Mouse (Mus musculus) urinary bladder, postnatal 14 days (tissue): ENCODE measurements around the gene Lin7a.

ENCODE experiments used
- DNase-seq: peaks from one replicate; pipeline ENCODE4 v3.0.0; 2021; ENCODE audit warnings: low spot score

Lin7a gene

GRCm38 (mm10) chr10:107271321-107272130 is at the start of gene Lin7a:
TSS of gene Lin7a (plus strand) at chr10:107271686.
- DNase-seq: peak; percentile 2

DNA sequence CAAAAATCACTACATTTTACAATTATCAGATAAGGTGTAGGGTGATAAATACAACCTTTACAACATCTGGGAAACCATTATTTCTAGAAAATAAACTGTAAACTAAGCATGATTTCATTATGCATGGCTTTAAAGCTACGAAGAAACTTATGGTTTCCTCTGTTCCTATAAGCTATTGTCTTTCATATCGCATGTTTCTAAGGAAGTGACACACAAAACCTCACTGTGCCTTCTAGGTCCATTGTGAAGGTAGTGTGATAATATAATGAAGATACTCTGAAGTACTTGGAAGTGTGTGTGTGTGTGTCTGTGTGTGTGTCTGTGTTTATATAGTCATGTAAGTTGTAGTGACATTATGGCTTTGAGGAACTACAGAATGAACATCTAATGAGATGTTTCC is 49.8 kb upstream of the Lin7a start:
- DNase-seq: no peak

DNA sequence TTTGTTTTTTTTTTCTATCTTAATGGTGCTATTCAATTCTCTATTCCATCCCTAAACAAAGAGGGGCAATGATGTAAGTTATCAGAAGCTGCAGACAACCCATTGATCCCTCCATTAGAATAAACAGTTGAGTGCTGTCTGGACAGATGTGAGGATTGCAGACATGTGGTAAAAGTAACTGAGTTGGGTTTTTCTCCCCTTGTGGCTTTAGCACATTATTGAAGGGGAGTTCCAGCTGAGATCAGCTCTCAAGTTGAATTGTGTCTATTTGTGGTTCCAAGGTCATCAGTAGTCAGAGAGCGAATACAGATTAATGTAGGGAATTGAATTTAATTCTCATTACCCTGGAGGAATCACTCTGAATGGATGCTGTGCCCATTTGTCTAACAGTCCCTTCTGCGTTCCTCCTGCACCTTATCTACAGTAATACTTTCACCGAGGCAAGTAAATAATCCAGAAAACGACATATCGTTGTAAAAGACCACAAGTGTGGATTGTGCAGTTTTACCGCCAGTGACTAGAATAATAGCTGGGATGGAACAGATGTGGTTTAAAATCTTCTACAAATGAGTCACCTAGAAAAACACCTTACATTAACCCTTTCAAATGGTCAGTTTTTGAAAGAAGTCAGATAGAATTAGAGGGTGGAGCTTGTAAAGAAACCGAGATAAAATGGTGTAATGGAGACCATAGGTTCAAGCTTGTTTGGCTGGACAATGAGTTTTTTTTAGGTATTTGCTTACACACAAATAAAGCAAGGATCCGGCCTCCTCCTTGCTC is 48.9 kb upstream of the Lin7a start:
- DNase-seq: no peak

GRCm38 (mm10) chr10:107223186-107223440 is 48.4 kb upstream of the Lin7a start:
- DNase-seq: no peak

GRCm38 (mm10) chr10:107223821-107224220 is 47.7 kb upstream of the Lin7a start:
- DNase-seq: no peak

- no peak for DNase-seq
Observed at GRCm38 (mm10) chr10:107224596-107225330, 46.7 kb upstream of the Lin7a start.

DNA sequence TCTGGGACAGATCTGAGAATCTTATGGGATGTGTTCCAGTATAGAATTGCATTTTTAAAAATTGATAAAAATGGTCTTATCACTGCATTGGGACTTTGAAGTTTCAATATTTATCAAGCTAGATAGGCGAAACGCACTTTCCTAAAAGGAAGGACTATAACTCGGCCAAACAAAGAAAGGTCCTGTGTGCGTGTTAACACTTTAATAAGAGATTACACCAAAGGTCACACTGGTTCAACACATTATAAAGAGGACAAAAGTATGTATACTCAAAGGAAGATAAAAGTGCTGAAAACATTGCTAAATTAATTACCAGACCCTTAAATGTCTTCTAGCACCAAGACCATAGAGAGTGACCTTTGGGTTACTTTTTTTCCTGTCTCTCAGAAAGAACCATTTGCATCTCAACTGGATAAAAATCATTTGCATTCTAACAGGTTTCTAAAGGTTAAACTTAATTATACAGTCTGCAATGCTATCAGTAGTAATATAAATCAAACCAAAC is 46.1 kb upstream of the Lin7a start:
- DNase-seq: no peak

DNA sequence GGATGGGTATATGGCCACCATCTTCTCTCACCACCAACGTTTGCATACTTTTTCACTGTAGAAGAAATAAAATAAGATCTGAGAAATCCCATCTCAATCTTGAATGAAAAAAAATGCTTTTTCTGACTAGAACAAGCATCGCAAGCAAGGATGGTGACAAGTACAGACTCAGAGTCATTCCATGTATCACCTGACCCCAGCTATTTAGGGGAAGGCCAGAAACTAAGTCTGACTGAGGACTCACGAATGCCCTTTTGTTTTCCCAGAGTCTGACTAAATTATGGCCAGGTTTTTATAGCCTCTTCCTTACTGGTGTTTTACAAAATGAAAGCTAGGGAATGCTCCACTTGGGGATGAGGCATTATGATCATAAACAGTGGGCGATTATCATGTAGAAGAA is 45.6 kb upstream of the Lin7a start:
- DNase-seq: no peak

GRCm38 (mm10) chr10:107227901-107228300 is 43.6 kb upstream of the Lin7a start:
- DNase-seq: no peak

GRCm38 (mm10) chr10:107228776-107229175 is 42.7 kb upstream of the Lin7a start:
- DNase-seq: no peak

- no peak for DNase-seq
Observed at GRCm38 (mm10) chr10:107229416-107229815, 42.1 kb upstream of the Lin7a start.

DNA sequence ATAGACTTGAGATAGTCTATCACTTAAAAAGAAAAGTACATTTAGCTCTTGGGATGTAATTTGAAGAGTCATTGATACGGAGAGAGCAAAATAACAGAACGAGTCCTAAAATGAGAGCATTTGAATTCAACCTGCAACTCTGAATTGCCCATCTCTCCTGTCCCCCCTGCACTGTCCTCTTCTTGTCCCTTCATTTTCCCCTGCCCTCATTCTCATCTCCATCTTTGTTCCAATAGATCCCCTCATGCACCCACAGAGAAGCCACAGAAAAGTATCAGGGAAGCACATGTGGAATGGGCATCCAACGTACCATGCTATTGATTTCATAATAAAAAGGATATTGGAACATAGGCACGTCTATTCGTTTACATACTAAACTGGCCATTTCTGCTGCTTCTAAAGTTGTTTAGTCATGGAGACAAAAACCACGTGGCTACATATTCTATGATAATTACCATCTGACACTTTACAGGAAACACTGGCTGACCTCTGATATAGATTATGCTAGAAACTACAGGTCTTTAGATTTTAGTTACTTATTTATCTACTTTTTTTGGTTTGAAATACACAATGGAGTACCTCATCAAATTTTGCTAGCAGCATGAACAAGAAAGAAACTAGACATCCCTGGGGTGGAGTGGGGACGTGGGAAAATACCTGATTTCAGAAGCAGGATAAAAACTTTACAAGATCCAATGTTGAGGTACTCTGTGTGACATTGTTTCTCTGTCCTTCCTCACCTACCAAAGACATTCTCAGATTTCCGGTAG is 41.2 kb upstream of the Lin7a start:
- no peak for DNase-seq

DNA sequence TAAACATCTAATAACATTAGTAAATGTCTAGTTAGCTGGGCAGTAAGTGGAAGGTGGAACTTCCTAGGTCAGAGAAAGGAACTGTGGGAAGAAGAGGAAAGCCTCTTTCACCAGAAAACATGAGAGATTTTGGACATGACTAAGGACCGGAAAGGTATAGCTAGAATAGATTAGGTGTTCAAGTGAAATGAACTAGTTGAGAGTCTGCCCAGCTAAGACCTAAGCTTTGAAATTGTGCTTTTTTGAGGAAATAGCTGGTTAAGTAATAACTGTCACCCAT is 40.7 kb upstream of the Lin7a start:
- DNase-seq: no peak

- DNase-seq: no peak
Observed at GRCm38 (mm10) chr10:107231421-107232010, 40.0 kb upstream of the Lin7a start.

GRCm38 (mm10) chr10:107232491-107233110 is 38.9 kb upstream of the Lin7a start:
- no peak for DNase-seq

DNA sequence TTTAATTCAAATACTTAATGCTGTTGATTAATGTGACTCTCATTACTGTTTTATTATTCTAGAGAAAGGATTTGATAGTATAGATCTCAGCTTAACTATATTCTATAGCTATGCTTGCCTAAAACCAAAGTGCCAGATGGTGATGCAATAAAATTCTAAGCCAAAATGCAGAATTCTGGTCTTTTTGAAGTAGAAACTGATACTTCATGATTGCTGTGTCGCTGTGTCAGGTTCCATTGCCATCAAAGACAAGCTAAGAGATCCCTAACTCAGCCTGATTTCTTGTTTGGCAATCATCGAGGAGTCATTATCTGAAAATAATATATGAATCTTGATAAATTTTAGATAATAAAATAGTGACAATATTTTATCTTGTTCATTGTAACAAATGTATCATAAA is 38.3 kb upstream of the Lin7a start:
- DNase-seq: no peak

DNA sequence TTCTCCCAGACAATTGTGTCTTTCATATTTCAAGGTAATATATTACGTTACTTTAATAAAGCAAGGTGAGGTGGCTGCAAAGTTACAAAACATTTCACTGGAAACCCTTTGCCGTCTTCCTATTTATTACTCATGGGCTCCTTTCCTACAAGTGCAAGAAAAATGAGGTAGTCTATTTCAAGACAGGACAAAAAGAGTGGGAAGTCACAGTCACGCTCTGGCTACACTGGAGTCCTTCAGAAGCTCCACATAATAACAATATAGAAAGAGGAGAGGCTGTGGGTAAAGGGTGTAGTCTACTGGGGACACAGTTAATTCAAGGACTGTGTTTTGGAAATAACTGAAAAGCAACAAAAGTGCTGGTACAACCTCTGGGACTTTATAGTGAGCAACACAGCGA is 37.7 kb upstream of the Lin7a start:
- DNase-seq: no peak

GRCm38 (mm10) chr10:107234421-107235400 is 36.8 kb upstream of the Lin7a start:
- no peak for DNase-seq

GRCm38 (mm10) chr10:107235496-107235895 is 36.0 kb upstream of the Lin7a start:
- no peak for DNase-seq

GRCm38 (mm10) chr10:107236211-107236610 is 35.3 kb upstream of the Lin7a start:
- DNase-seq: no peak
